ENCODE assay signal across 16 mouse cellular contexts in genomic region chr1:72173402-72174051, GRCm38 (mm10). TPM values are rescaled to one million over a fixed set of nuclear protein-coding genes. Genes with fewer than 3 reads are reported as not detected.
A peak's percentile ranks its signal among the peaks of the same experiment; 100 is the strongest.
DNase-seq lines count a peak whose midpoint lies in the region; TF ChIP-seq lines count a peak whose summit lies in the region.
"Had no signal": no experiment of that assay in that cellular context is flagged by ENCODE, and none has a peak within 500 bp of the region (broad histone marks: within the 10 kb centered on the region; RNA-seq: fewer than 3 reads in every experiment).

No protein-coding gene starts in this region.

- H3K4me1 ChIP-seq in small intestine, adult 2 months (ENCODE audit: control insufficient read depth, insufficient read depth, insufficient read length, low read length) = peaks cover 17% of the 10 kb centered on the region
- H3K4me1 ChIP-seq: midbrain, embryonic 12.5 days; neural tube, embryonic 15.5 days had no signal

- H3K4me3 ChIP-seq in C2C12 (ENCODE audit: insufficient read depth, poor library complexity, severe bottlenecking) = no peak overlapping the region
- H3K4me3 ChIP-seq in small intestine, adult 2 months (ENCODE audit: low read depth, low read length) = peak overlapping the region; percentile 23
- H3K4me3 ChIP-seq in layer of hippocampus, adult 2 months = no peak overlapping the region
- H3K4me3 ChIP-seq: forebrain, embryonic 12.5 days; heart, embryonic 15.5 days; hindbrain, embryonic 13.5 days; midbrain, embryonic 12.5 days; neural tube, embryonic 15.5 days had no signal

- DNase-seq in ES-CJ7 (ENCODE audit: low read depth, low spot score) (peak; percentile 67), liver (peak; percentile 18)
- no peak for DNase-seq in gastrocnemius, adult 18-20 months (ENCODE audit: low spot score)
- DNase-seq in layer of hippocampus, adult 2 months (ENCODE audit: low spot score in 2 of 2) = no peak
- DNase-seq in left cerebral cortex, adult 8-10 months (ENCODE audit: low spot score in 2 of 2) = no peak
- DNase-seq: adrenal gland, adult 2 months; cerebellum, adult 2 months; kidney, adult 9 months; lung, postnatal 36 days had no signal

- no peak for TF ChIP-seq CTCF in C2C12 (IDR thresholded peaks at IDR 0.05; ENCODE audit: control insufficient read depth, insufficient read depth, insufficient read length)
- TF ChIP-seq CTCF in small intestine, adult 2 months (IDR thresholded peaks at IDR 0.05; ENCODE audit: extremely low read depth, insufficient read length, insufficient replicate concordance, low read depth, low read length) = no peak
- TF ChIP-seq CTCF in layer of hippocampus, adult 2 months (conservative IDR thresholded peaks at IDR 0.05) = no peak

- no peak for TF ChIP-seq POLR2A in small intestine, adult 2 months (IDR thresholded peaks at IDR 0.05; ENCODE audit: low read depth, low read length)

- peak overlapping the region; percentile 71 for H3K27ac ChIP-seq in small intestine, adult 2 months (ENCODE audit: insufficient read depth, low read depth, low read length)
- no peak overlapping the region for H3K27ac ChIP-seq in layer of hippocampus, adult 2 months
- H3K27ac ChIP-seq: forebrain, embryonic 12.5 days; heart, embryonic 15.5 days; hindbrain, embryonic 13.5 days; midbrain, embryonic 12.5 days; neural tube, embryonic 15.5 days had no signal

- H3K27me3 ChIP-seq in C2C12 (ENCODE audit: control insufficient read depth, insufficient read depth, insufficient read length) = no peaks in the 10 kb centered on the region
- no peaks in the 10 kb centered on the region for H3K27me3 ChIP-seq in small intestine, adult 2 months (ENCODE audit: control insufficient read depth, insufficient read depth, low read length)
- H3K27me3 ChIP-seq: forebrain, embryonic 12.5 days; heart, embryonic 15.5 days; hindbrain, embryonic 13.5 days; midbrain, embryonic 12.5 days; neural tube, embryonic 15.5 days had no signal

- WGBS in small intestine, adult 2 months = 22% methylated on average over 8 of the region's 8 CpGs

- no peaks in the 10 kb centered on the region for H3K79me2 ChIP-seq in C2C12 (ENCODE audit: control insufficient read depth, insufficient read depth)

- H3K79me3 ChIP-seq in C2C12 (ENCODE audit: low read depth) = no peaks in the 10 kb centered on the region

- no peaks in the 10 kb centered on the region for H3K36me3 ChIP-seq in C2C12 (ENCODE audit: control insufficient read depth, insufficient read depth)
- H3K36me3 ChIP-seq in small intestine, adult 2 months (ENCODE audit: control insufficient read depth, insufficient read depth, low read length) = no peaks in the 10 kb centered on the region
- H3K36me3 ChIP-seq: forebrain, embryonic 12.5 days; heart, embryonic 15.5 days; hindbrain, embryonic 13.5 days; midbrain, embryonic 12.5 days; neural tube, embryonic 15.5 days had no signal

- H3ac ChIP-seq in C2C12 (ENCODE audit: control insufficient read depth, insufficient read length, low read depth) = peak overlapping the region; percentile 1

TF ChIP-seq in C2C12, 6 proteins besides CTCF, POLR2A, EP300 and RAD21:
- TF ChIP-seq MAX (IDR thresholded peaks at IDR 0.05) = no peak
- TF ChIP-seq MYOG (IDR thresholded peaks at IDR 0.05; ENCODE audit: control insufficient read depth, extremely low read depth, insufficient read length) = no peak
- TF ChIP-seq MYOD1 (IDR thresholded peaks at IDR 0.05; ENCODE audit: control insufficient read depth, insufficient read length, low read depth) = no peak
- TF ChIP-seq CEBPB (IDR thresholded peaks at IDR 0.05; ENCODE audit: low read depth) = no peak
- no peak for TF ChIP-seq USF1 (IDR thresholded peaks at IDR 0.05; ENCODE audit: low read depth)
- TF ChIP-seq FOSL1 (IDR thresholded peaks at IDR 0.05; ENCODE audit: insufficient read depth, low read length, poor library complexity, severe bottlenecking) = no peak
TF ChIP-seq in C2C12: peak in this region for 0.

RNA-seq across cellular contexts. Expression of gene Mreg, which starts 38.6 kb away (rescaled TPM):
- polyA plus RNA-seq in C2C12 (2012; fragmentation: generic; extraction: Trizol) = 1.6 TPM
- polyA plus RNA-seq in small intestine, adult 2 months (2012; rRNA removed) = 0.94 and 11.0 TPM in 2 replicates
- 10 to 100 TPM; 49.9 to 54.3 TPM for total RNA-seq in gastrocnemius, adult 18-20 months (2021)
- total RNA-seq in layer of hippocampus, adult 2 months (2021) = 1 to 10 TPM; 3.1 to 3.6 TPM
- total RNA-seq in left cerebral cortex, adult 8-10 months (2022) = 1 to 10 TPM; 4.6 to 6.9 (median 6.0) TPM

Comparison
In these comparisons a context has a peak if more than half of its experiments do, and no peak if none do; other contexts are left out.
1. DNase-seq: peak in ES-CJ7 (single experiment) and liver (single experiment); none in gastrocnemius, adult 18-20 months (single experiment), layer of hippocampus, adult 2 months (0 of 2) and left cerebral cortex, adult 8-10 months (0 of 2).
2. RNA of gene Mreg, which starts 38.6 kb away (total RNA-seq): 49.9 to 54.3 TPM in gastrocnemius, adult 18-20 months; 4.6 to 6.9 TPM in left cerebral cortex, adult 8-10 months and 3.1 to 3.6 TPM in layer of hippocampus, adult 2 months; every median in the first group is over 4 times any median in the second.